Mouse (Mus musculus): ENCODE data around the gene Nosip.
"Not testable (repeated sequence)": the region's sequence is repeated elsewhere in the genome, so short reads cannot be mapped to it uniquely, and the experiment has no call there.

The Nosip gene

DNA sequence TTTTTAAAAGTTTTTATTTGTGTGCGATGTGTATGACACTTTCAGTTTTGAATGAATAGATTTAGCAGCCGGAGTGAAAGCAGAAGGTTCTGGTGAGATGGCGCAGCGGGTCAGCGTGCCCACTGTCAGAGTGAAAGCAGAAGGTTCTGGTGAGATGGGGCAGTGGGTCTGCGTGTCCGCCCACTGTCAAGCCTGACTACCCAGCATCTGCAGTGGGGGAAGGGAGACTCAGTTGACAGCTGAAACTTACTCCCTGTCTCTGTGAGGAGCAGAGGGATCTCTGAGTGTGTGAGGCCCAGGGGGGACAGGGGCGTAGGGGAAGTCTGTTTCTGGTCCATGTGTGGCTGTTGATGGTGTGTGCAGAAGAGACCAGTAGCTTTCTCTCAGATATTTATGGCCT, 55.3 kb downstream of the Nosip start:
- no peak for DNase-seq (ENCODE audit: low spot score)

DNA sequence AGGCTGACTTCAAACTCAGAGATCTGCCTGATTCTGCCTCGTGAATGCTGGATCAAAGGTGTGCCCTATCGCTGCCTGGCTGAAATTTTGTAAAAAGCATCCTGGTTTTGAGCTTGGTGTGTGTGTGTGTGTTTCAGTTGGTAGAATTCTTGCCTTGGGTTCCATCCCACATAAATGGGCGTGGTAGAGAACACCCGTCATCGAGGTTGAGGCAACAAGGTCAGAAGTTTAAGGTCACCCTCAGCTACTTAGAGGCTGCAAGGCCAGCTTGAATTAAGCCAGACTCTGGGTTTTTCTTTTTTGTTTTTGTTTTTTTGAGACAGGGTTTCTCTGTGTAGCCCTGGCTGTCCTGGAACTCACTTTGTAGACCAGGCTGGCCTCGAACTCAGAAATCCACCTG, 56.1 kb downstream of the Nosip start:
- DNase-seq (ENCODE audit: low spot score), result no peak

DNA sequence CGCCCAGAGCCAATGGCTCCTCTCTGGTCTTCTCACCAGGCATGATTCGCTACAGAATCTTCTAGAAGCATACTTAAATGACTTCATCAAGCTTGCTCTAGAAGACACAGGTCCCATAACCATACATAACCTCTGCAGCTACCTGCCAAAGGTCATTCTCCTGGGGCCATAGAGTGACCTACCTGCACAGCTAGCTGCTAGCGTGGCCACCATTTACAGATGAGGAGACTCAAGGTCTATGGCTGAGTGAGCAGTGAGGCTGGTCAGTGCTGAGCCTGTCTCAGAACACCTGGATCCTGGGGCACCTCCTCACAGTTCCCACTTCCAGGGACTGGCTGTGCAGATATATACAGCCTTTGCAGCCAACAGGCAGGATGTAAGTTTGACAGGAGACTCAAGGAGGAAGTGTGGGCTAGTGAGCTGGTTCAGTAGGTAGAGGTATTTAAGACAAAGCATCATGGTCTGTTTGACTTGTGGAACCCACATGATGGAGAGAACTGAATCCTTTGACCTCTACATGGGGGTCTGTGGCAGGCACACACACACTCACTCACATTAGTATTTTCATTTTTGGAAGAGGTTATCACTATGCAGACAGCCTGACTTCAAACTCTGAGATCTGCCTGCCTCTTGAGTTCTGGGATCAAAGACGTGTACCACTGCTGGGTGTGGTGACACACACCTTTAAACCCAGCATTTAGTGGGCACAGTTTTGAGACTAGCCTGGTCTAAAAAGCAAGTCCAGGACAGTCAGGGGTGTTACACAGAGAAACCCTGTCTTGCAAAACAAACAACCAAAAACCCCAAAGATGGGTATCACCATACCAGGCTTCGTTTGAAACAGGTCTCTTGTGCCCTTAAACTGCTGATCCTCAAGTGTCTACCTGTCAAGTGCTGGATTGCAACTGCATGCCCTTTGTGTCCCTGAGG, 57.8 kb downstream of the Nosip start:
- no peak for DNase-seq (ENCODE audit: low spot score)

DNA sequence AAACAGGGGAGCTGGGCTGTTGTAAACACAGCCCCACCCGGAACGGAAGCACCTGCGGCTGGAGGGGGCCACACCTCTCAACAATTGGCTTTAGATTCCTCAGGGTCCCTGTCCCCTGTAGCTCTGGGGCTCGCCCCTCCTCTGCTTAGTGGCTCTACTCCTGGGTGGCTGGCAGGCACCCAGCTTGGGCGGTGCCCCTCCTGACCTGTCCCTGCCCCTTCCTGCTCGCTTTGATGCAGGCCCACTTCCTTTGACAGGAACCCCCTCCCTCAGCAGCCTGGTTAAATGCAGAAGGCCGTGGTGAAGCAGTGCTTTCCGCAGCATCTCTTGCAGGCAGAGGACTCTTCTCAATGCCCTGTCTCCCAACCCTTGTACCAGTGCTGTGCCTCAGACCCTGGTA, 59.2 kb downstream of the Nosip start:
- peak; percentile 54 for DNase-seq (ENCODE audit: low spot score)

DNA sequence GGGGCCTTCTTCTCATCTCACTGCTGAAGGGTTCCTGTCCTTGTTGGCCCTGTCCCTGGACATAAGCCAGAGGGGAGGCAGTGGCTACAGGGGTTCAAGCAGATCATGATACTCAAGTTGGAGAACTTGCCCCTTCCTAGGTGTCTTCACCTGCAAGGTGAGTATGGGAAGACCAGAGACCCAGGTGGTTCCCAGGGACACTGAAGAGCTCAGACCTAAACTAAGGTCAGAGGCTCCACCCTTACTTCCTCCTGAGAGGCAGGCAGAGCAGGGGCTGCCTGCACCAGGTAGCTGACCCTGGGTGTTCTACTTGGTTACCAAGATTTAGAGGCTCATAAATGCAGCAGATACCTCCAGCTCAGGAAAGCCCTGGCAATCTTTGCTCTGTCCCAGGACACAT, 59.7 kb downstream of the Nosip start:
- no peak for DNase-seq (ENCODE audit: low spot score)

DNA sequence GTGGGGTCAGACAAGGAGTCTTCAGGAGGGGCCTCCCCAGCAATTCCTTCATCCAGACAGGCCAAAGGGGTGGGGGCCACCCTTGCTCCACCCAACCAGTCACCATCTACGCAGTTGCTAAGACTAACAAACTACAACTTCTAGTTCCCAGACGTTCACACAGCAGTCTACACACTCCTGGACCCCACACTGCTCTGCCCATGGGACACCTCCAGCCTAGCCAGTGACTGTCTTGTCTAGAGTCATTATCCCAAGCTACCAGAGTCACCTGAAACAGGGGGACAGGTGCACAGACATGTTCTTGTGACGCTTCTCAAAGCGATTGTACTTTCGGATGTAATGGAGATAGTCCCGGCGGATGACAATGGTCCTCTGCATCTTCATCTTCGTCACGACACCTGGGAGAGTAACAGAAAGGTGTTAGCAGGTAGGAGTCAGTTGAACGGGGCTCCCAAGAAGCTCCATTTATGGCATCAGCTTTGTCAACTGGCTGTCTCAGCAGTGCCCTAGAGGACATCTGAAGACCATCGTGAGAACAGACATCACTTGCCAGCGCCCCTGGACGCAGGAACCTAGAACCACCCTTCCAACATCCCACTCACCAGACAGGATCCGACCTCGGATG, 60.4 kb downstream of the Nosip start:
- no peak for DNase-seq (ENCODE audit: low spot score)

DNA sequence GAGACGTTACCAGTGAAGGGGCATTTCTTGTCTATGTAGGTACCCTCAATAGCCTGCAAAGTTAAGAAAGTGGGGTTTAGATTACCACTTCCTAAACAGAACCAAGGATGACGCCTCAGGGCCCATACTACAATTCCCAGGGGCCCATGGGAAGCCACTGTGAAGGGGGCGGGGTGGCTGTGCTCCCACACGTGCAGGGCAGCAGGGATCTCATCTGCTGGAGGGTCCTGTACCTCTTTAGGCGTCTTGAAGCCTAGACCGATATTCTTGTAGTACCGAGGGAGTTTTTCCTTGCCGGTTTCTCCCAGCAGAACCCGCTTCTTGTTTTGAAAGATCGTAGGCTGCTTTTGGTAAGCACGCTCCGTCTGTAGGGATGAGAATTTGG, 60.9 kb downstream of the Nosip start:
- peak; percentile 57 for DNase-seq (ENCODE audit: low spot score)

DNA sequence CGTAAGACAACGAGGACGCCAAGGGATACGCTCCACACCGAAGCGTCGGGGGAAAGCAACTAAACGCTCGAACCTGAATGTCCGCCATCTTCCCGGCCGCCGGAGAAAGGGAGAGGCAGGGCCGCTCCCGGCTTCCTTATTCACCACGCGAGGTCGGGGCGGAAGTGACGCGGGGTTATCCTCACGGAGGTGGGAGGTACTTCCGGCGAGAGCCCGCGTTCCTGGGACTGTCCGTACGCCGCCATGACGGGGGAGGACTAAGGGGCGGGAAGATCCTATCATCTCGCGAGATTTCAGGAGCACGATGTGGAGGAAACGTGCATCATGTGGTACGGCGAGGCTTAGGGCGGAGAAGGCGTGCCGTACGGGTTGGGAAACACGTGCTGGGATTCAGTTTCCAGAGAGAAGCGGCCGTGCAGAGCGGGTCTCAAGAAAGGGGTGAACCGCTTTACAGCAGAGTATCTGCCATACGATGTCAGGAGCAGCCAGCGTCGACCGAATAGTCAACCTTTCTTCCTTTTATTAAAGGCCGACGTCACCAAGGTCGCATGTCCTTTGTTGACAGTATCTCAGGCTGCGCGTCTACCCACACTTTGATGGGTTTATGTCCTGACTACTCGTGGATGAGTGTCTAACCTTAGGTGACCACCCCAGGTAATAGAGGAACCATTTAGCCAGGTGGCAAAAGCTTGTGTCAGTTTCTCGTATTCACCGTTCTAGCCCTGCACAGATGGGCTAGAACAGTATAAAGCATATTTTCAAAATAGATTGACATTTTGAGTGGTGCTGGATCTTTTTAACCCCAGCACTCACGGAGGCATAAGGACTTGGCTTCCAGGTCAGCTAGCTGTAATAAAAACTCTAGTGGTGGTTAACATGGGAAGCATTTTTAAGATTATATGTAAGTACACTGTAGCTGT, 62.3 kb downstream of the Nosip start, which contains the start of gene Rps11:
Gene Rps11, minus strand, starts transcription at position 216 of the 920 bp plus-strand sequence.
- DNase-seq (ENCODE audit: low spot score), result peak; percentile 96

DNA sequence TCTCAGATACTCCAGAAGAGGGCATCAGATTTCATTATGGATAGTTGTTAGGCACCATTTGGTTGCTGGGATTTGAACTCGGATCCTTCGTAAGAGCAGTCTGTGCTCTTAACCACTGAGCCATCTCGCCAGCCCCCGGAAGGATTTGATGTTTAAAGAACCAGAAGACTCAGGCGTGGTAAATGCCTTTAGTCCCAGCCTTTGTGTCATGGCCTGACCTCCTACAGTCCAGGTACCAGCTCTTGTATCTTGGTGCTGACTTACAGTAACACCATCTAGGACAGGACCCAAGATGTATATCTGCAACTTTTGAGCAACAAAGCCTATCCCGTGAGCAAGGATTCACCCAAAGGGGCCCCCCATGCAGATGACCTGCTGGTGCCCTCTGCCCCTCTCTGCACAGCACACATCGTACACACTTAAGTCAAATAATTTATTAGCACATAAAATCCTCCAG, 62.9 kb downstream of the Nosip start:
- DNase-seq (ENCODE audit: low spot score), result no peak

DNA sequence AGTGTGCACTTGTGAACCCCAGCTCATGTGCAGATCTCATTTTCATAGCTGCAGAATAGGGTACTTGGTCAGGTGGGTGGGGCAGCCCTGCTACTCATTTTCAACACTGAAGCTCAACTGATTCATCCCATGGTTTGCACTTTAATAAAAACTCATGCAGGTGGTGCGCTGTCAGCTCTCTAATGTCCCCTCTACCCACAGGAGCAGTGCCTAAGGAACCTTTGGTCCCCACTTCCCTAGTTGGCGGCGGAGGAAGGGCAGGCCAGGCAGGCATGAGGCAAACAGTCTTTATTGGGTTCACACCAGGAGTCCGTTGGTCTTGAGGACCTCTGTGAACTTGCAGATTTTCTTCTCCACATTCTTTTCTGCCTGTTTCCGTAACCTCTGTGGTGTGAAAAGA, 63.4 kb downstream of the Nosip start:
- DNase-seq (ENCODE audit: low spot score), result not testable (repeated sequence)

DNA sequence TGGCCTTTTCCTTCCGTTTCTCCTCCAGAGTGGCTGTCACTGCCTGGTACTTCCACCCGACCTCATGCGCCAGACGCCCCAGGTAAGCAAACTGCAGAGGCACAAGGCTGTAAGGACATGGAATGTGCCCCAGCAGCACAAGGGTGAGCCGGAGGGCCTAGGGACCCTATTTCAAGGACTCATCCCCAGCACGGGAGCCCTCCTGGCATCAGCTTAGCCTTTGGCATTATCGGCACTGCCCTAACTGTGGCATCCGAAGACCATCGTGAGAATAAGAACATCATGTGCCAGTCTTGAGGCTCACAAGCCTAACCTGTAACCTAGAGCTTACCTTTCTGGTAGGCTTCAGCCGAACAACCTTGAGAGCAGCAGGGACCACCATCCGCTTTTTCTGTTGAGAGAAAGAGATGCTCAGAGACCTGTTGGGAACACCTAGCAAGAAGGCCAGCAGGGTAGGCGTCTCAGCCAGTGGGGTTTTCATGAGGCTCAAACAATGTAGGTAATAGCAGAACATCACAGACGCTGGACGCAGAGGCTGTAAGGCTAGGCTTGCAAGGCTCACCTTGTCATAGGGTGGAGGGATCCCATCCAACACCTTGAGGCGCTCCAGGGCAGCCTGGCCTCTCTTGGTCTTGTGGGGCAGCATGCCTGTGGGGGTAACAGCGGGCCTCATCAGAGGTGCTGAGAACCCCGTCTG, 64.1 kb downstream of the Nosip start:
- DNase-seq (ENCODE audit: low spot score), result no peak

DNA sequence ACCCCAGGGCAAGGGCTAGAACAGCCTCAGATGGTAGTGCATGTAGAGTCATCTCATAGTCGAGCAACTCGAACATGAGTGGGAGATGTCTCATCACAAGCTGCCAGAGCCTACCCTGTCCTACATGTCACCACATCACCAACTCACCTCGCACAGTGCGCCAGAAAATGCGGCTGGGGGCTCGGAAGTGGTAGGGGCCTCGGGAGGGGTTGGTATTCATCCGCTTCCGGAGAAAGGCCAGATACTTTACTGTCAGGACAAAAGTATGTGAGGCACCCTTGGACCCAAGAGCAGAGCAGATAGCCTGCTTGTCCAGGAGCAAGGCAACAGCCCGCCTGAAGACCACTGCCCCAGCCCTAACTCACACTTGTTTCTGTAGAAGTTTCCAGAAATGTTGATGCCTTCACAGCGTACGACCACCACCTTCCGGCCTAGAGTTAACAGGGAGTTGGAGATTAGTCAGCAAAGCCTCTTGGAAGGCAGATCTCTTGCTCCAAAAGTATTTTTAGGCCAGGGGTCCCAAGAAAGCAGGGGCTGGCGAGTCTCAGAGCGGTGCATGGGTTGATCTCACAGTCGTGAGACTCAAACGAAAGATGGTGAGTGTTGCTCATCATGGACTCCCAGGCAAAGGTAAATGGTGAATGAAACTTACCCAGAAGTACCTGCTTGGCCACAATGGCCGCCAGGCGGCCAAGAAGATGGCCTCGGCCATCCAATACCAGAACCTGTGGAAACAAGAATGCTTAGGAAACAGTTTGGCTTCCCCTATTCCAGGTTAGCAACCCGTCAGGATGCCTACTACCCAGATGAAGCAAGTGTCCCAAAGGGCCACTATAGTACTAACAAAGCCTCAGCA, 64.8 kb downstream of the Nosip start:
- DNase-seq (ENCODE audit: low spot score), result no peak
